Mouse (Mus musculus) urinary bladder, postnatal 4 days (tissue): ENCODE data around the gene Unc50.

Experiments used
- DNase-seq, 2 experiments: peaks; one replicate each; pipeline ENCODE4 v3.0.0; 2021 to 2022; ENCODE audit warnings: low spot score in 2 of 2

Gene Unc50

DNA sequence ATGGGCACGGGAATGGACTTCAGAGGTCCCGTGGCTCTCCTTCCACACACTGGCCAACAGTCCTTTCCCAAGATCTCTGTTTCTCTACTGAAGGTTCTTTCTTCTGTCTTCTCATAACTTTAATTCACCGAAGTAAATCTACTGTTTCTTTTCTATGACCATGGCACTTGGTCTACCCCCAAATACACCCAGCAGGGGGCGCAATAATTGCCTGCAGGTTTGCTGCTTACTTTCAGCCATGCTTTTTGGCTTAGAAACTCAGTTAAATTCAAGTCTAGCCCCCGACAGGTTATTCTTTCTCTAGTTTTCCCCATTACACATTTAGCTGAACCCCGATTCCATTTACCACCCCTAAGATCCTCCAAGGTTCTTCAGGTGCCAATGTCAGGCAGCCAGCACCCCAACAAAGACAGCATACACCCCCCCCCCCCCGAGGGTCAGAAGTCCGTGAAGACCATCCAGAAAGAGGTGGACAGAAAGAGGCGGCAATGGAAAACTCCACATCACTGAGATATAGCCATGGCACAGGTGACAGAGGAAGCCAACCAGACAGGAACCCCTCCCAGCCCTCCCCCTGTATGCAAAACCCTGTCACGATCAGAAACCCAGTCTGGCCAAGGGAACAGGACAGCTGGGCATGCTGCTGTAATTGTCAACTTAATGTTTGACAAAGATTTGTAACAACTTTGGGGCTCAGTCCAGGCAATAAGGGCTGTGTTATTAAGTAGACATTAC is 18.6 kb downstream of the Unc50 start:
- DNase-seq, result peak in 1 of 2 experiments; percentile 66

GRCm38 (mm10) chr1:37451270-37451669 is 21.3 kb downstream of the Unc50 start:
- DNase-seq, result no peak

GRCm38 (mm10) chr1:37457546-37457945 is 27.6 kb downstream of the Unc50 start:
- DNase-seq, result no peak

- DNase-seq, result no peak
These were observed 35.0 kb downstream of the Unc50 start for GRCm38 (mm10) chr1:37464878-37465452.

DNA sequence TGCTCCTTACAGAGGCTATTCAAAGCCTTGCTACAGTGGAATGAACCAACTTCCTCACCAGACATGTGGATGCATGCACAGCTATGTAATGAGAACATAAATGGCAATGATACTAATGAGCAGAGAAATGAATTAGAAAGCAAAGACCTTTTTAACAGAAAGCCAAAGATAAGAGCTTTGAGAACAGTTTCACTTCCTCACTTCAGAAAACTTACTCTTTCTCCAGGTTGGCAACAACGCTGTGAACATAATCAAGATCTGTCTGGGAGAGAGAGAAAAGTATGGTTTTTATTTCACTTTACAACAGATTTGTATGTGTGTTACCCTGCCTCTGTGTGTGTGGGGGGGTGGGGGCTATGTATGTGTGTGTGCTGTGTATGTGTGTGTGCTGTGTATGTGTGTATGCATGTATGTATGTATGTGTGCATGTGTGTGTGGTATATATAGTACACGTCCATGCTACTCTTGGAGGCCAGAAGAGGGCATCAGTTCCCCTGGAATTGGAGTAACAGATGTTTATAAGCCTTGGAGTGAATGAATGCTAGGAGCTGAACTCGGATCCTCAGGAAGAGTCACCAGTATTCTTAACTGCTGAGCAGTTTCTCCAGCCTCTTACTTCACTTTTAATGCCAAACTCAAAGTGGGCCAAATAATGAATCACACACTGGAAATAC is 36.5 kb downstream of the Unc50 start:
- no peak for DNase-seq

- no peak for DNase-seq
These were observed 37.9 kb downstream of the Unc50 start for GRCm38 (mm10) chr1:37467806-37468205.

- no peak for DNase-seq
These were observed 39.1 kb downstream of the Unc50 start for GRCm38 (mm10) chr1:37469007-37469406.

- no peak for DNase-seq
These were observed 41.5 kb downstream of the Unc50 start for GRCm38 (mm10) chr1:37471179-37472148.

GRCm38 (mm10) chr1:37473251-37473650 is 43.3 kb downstream of the Unc50 start:
- DNase-seq, result no peak

- DNase-seq, result no peak
These were observed 44.1 kb downstream of the Unc50 start for GRCm38 (mm10) chr1:37474046-37474445.

DNA sequence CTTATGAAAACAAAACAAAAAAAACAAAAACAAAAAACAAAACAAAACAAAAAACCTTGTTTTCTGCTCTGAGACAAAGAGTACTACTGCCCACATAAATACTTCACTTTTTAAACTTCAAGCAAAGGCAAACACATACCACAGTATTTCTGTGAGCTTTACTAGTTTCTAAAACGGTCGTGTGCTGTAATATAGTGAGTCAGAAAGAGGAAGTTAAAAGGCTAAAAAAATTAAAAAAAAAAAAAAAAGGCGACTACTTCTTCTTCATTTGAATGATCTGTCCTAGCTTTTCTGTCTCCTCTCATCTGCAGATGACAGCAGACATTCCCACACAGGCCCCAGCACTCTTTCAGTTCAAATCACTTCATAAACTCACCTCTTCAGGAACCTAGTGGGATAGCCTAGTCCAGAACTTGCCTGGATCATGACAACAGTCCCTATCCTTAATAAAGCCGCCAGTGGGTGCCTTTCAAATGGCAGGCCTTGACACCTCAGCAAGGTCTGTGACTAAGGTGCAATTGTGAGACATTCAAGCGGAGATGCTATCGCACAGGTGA is 44.8 kb downstream of the Unc50 start:
- DNase-seq, result no peak

DNA sequence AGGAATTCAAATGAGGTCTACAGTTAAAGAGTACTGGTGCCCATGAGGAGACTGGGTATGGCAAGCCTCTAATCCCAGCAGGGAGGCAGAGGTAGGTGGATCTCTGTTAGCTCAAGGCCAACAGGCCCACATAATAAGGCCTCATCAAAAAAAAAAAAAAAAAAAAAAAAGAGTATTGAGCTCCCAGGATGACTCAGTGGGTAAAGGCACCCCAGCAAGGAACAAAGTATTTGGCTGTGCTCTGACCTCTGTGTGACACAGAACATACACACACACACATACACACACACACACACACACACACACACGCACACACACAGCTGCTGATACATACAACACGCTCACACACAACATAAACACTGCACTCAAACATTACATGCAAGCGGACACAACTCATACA is 45.4 kb downstream of the Unc50 start:
- DNase-seq, result no peak

DNA sequence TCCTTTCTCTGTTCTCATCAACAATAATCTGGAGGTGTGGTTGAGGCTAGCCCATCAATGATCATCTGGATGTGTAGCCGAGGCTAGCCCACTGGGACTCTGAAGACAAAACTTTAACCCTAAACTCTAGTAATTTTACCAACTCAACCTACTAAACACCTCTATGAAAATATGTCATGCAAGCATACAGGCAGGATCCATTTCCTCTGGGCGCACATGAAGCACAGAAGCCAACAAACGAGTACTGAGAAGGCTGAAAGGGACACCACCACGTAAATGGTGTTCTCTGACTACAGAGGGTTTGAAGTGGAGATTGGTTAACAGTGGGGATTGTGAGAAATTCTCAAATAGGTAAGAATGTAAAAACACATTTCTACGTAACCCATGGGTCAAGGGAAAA is 47.3 kb downstream of the Unc50 start:
- DNase-seq, result no peak

DNA sequence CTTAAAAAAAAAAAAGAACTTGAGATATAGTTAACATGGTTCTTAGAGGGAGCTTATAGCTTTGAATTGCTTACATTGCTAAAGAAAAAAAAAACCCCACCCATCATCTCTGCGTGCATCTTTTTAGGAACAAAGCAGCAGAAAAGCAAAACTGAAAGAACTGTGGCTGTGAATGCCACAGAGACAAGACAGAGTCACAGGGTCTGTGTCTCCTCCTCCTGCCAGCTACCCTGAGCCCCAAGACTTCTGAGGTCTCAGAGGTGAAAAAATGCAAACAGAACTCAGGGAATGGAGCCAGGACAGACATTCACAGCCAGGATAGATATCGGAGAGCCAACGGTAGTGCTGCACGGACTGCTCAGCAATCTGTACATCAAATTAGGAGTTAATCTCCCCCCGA is 48.0 kb downstream of the Unc50 start:
- DNase-seq, result no peak

GRCm38 (mm10) chr1:37478416-37478815 is 48.5 kb downstream of the Unc50 start:
- DNase-seq, result no peak

GRCm38 (mm10) chr1:37479074-37479473 is 49.1 kb downstream of the Unc50 start:
- DNase-seq, result no peak

- DNase-seq, result no peak
These were observed 49.8 kb downstream of the Unc50 start for GRCm38 (mm10) chr1:37479759-37480158.

GRCm38 (mm10) chr1:37480731-37481130 is 50.8 kb downstream of the Unc50 start:
- DNase-seq, result no peak

- no peak for DNase-seq
These were observed 51.4 kb downstream of the Unc50 start for GRCm38 (mm10) chr1:37481331-37481730.

GRCm38 (mm10) chr1:37484612-37485011 is 54.7 kb downstream of the Unc50 start:
- DNase-seq, result no peak

GRCm38 (mm10) chr1:37486439-37486838 is 56.5 kb downstream of the Unc50 start:
- no peak for DNase-seq

GRCm38 (mm10) chr1:37486994-37487393 is 57.1 kb downstream of the Unc50 start:
- no peak for DNase-seq
